Mouse (Mus musculus): ENCODE data around the gene Creb3.

DNA sequence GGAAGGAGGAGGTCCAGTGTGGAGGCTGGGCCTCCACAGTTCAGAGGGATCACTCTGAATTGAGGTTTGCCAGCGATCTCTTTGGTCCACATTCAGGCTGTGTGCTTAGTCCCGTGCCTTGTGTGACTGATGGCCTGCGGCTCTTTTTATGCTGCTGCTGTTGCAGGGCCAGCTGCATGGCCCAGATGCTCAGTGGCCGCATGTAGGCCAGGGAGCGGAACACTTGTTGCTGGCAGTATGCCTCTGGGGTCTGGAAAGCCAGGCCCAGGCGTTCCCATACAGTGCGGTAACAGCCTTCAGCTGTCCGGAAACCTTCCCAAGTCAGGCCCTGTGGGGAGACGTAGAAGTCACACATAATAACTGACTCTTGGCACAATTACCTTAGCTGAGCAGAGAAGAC lies 5.0 kb downstream of the Creb3 start:
- TF ChIP-seq CTCF (conservative IDR thresholded peaks at IDR 0.05; ENCODE audit: low read length) = no peak
- no peak for TF ChIP-seq POU5F1 (IDR thresholded peaks at IDR 0.05; ENCODE audit: borderline replicate concordance, low read length)
- no peak for TF ChIP-seq NANOG (IDR thresholded peaks at IDR 0.05; ENCODE audit: borderline replicate concordance, low read length)
